Mouse (Mus musculus) limb, embryonic 15.5 days (tissue): ENCODE results near the gene Dcaf17. TPM values are rescaled to one million over a fixed set of nuclear protein-coding genes. Genes with fewer than 3 reads are reported as not detected.
A peak's percentile ranks its signal among the peaks of the same experiment; 100 is the strongest.

Experiments used
- ATAC-seq: fragments of 200-750 bp; cut with Nextera tagmentation; 2 replicates; pipeline ENCODE4 v1.8.0; 2017; ENCODE audit warnings: low read depth, moderate TSS enrichment; ENCODE audit not compliant: insufficient number of reproducible peaks, low FRiP score, low TSS enrichment
- H3K27ac ChIP-seq: fragments of 300-500 bp; sonication (generic); 2 replicates; pipeline ENCODE4 v1.5.1; 2015; ENCODE audit warnings: moderate library complexity, mild to moderate bottlenecking, inconsistent platforms
- H3K27me3 ChIP-seq: fragments of 300-500 bp; sonication (generic); 2 replicates; pipeline ENCODE4 v1.6.1; 2015; ENCODE audit warnings: inconsistent platforms
- H3K36me3 ChIP-seq: fragments of 300-500 bp; sonication (generic); 2 replicates; pipeline ENCODE4 v1.6.1; 2015; ENCODE audit warnings: inconsistent platforms
- H3K4me1 ChIP-seq: fragments of 300-500 bp; sonication (generic); 2 replicates; pipeline ENCODE4 v1.6.1; 2015; ENCODE audit warnings: inconsistent platforms
- H3K4me2 ChIP-seq: fragments of 300-500 bp; sonication (generic); 2 replicates; pipeline ENCODE4 v1.6.1; 2015; ENCODE audit warnings: mild to moderate bottlenecking, inconsistent platforms
- H3K4me3 ChIP-seq: fragments of 300-500 bp; sonication (generic); 2 replicates; pipeline ENCODE4 v1.5.1; 2015; ENCODE audit warnings: mild to moderate bottlenecking, inconsistent platforms
- H3K9ac ChIP-seq: fragments of 300-500 bp; sonication (generic); 2 replicates; pipeline ENCODE4 v1.6.1; 2015; ENCODE audit warnings: inconsistent platforms
- H3K9me3 ChIP-seq: fragments of 300-500 bp; sonication (generic); 2 replicates; pipeline ENCODE4 v1.6.1; 2016; ENCODE audit warnings: inconsistent platforms
- WGBS: fragments of 180-500 bp; shearing (Covaris S2); methylation state at CpG from one replicate; pipeline ENCODE4 v1.1.7; 2015; 5-methylcytosine and 5-hydroxymethylcytosine counted together
- polyA plus RNA-seq: library from polyadenylated mRNA; unstranded; fragments of >200 nt; fragmentation: Nextera tagmentation; extraction: Ambion mirVana; gene quantifications from 2 replicates; pipeline ENCODE4 v1.2.1, GENCODE M21; 2015

The Dcaf17 gene
- polyA plus RNA-seq, 1 experiment from 2014 or later: 29.5 TPM

DNA sequence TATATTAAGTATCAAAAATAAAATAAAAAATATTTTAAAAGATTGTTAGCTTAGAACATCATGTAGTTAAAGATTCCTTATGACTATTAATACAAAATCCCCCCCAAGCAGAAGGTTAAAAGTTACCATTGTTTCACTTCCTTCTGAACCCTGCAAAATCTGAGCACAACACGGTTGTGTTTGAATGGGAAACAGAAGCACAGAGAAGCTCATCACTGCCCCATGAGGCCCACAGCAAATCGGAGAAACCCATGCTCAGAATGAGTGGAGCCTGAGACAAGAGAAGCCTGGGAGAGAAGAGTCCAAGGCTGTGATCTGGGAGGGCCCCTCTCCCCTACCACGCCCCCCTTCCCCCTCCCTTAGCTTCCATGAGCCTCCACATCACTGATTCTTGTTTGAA is 49.6 kb downstream of the Dcaf17 start:
- ATAC-seq: no peak
- Histone ChIP-seq H3K9ac (no peak overlapping the region), H3K27ac (no peak overlapping the region), H3K36me3 (no peaks in the 10 kb centered on the region), H3K4me3 (no peak overlapping the region), H3K9me3 (no peaks in the 10 kb centered on the region), H3K4me1 (peaks cover 6% of the 10 kb centered on the region; the same call in 1 of the 2 replicates), H3K4me2 (no peak overlapping the region), H3K27me3 (no peaks in the 10 kb centered on the region)
- 65% methylated on average over 3 of the region's 3 CpGs for WGBS

DNA sequence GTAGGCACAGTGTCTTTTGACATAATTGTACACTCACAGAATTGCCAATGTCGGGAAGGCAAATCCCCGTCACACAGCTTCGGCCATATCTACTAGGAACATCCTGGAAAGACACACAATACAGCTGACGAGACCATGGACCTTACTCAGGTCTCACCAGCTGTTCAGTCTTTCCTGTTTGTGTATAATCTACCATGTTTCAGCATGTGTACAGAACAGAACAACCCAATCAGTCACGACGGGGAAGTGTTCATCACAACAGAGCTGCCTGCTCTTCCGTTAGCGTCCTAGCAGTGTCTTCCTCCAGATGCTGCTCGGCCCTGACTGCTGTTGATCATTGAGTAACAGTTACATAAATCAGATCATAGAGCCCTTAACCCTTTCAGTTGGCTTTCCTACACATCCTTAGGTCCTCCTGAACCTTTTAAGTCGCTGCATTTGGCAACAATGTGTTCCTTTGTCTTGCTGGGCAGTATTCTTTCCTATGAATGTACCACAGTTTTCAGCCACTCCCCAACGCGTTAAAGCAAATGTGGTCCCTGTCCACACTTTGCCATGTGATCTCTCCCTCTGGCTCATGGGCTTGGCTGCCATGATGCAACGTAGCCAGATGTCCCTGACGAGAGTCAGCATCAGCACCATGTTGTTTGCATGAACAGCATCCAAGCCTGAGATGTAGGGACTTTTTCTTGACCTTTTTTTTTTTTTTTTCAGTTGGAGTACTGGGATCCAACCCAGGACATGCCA is 50.5 kb downstream of the Dcaf17 start:
- H3K27me3 ChIP-seq: no peaks in the 10 kb centered on the region
- H3K9ac ChIP-seq: no peak overlapping the region
- no peaks in the 10 kb centered on the region for H3K36me3 ChIP-seq
- no peak overlapping the region for H3K4me2 ChIP-seq
- WGBS: 79% methylated on average over 14 of the region's 14 CpGs
- H3K27ac ChIP-seq: no peak overlapping the region
- peaks cover 6% of the 10 kb centered on the region; the same call in 1 of the 2 replicates for H3K4me1 ChIP-seq
- H3K4me3 ChIP-seq: no peak overlapping the region
- ATAC-seq: no peak
- no peaks in the 10 kb centered on the region for H3K9me3 ChIP-seq

DNA sequence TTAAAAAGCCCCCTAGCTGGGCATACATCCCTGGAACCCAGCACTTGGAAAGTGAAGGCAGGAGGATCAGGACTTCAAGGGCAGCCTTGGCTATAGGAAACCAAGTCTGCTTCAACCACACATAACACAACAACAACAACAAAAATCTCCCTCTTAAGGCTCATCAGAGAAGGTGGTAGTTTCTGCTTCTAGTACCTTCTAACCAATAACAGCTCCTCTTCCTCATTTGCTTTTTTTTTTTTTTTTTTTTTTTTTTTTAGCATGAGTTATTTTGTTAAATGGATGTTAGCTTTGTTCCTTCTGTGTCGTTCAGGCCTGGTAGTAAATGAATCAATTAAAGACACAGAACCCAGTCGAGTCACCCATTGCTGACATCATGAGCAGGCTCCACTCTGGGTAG is 52.1 kb downstream of the Dcaf17 start:
- no peak overlapping the region for H3K4me3 ChIP-seq
- H3K9me3 ChIP-seq: no peaks in the 10 kb centered on the region

DNA sequence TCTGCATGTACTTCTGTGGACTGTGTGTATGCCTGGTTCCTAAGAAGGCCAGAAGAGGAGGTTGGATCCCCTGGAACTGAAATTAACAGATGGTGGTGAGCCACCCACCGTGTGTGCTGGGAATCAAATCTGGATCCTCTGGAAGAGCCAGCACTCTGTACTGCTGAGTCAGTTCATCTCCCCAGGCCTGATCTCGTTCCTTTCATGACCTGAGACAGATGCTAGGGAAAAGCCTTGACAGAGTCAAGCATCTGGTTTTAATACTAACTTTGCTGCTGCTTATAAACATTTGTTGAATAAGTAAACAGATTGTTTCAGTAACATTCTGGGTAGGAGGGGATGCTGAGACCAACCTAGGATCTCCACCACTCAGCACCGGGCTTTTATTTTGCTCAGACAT is 53.4 kb downstream of the Dcaf17 start:
- no peak overlapping the region for H3K9ac ChIP-seq
- H3K4me2 ChIP-seq: no peak overlapping the region
- H3K9me3 ChIP-seq: no peaks in the 10 kb centered on the region
- no peak overlapping the region for H3K4me3 ChIP-seq
- no peak for ATAC-seq
- no peak overlapping the region for H3K27ac ChIP-seq
- no peaks in the 10 kb centered on the region for H3K4me1 ChIP-seq
- no peaks in the 10 kb centered on the region for H3K27me3 ChIP-seq
- WGBS: 40% methylated on average over 3 of the region's 3 CpGs
- no peaks in the 10 kb centered on the region for H3K36me3 ChIP-seq

More for the DNA sequence above, 52.1 kb downstream of the Dcaf17 start:
- Histone ChIP-seq H3K9ac (no peak overlapping the region), H3K4me2 (no peak overlapping the region), H3K27ac (no peak overlapping the region), H3K4me1 (peaks cover 6% of the 10 kb centered on the region; the same call in 1 of the 2 replicates), H3K27me3 (no peaks in the 10 kb centered on the region), H3K36me3 (no peaks in the 10 kb centered on the region)
- 71% methylated on average over 2 of the region's 2 CpGs for WGBS
- ATAC-seq: no peak

DNA sequence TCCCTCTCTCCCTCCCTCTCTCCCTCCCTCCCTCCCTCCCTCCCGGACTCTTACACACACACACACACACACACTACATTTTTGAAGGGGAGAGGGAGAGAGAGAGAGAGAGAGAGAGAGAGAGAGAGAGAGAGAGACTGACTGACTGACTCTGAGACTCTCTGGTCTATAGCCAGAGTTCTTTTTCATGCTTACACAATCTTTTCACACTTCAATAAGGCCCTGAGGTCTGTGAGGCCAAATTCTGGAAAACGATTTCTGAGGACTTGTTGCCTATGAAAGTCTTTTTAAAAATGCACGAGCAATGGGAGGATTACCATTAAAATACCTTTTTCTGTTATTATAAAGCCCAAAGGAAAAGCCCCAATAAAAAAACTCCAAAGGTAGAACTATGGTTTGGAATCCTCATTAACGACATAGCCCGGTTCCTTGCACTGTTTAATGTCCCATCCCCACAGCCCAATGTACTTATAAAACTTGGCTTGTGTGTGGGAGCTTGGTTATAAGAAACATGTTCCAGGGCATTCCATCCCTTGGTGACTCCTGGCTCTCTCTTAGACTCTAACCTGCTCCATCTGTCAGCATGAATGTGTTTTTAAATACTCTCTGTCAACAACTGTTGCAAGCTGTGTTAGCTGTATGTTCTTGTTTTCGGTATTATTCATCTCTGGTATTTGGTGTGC is 58.5 kb downstream of the Dcaf17 start:
- Histone ChIP-seq H3K4me2 (no peak overlapping the region), H3K27me3 (no peaks in the 10 kb centered on the region), H3K4me3 (no peak overlapping the region), H3K4me1 (peaks cover 16% of the 10 kb centered on the region), H3K27ac (no peak overlapping the region), H3K36me3 (no peaks in the 10 kb centered on the region), H3K9ac (no peak overlapping the region), H3K9me3 (no peaks in the 10 kb centered on the region)
- peak; percentile 55; the same call in 1 of the 2 replicates for ATAC-seq
- WGBS: 31% methylated on average over 5 of the region's 6 CpGs

DNA sequence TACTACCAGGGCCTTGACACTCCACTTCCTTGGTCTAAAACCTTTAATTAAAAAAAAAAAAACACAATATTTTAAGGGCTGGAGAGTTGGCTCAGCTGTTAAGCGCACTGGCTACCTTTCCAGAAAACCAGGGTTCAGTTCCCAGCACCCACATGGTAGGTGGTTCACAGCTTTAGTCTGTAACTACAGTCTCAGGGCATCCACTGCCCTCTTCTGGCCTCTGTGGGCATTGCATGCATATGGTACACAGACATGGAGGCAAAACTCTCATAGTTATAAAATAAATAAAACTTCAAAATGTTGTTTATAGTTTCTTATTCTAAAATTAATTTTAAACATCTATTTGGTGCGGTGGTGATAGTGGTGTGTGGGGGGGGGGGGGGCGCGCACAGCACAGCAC is 61.0 kb downstream of the Dcaf17 start:
- ATAC-seq: no peak
- WGBS: 89% methylated on average over 4 of the region's 4 CpGs
- H3K27ac ChIP-seq: no peak overlapping the region
- no peak overlapping the region for H3K4me3 ChIP-seq
- H3K4me1 ChIP-seq: peaks cover 25% of the 10 kb centered on the region
- H3K27me3 ChIP-seq: no peaks in the 10 kb centered on the region
- no peaks in the 10 kb centered on the region for H3K9me3 ChIP-seq
- no peaks in the 10 kb centered on the region for H3K36me3 ChIP-seq
- no peak overlapping the region for H3K9ac ChIP-seq
- no peak overlapping the region for H3K4me2 ChIP-seq

DNA sequence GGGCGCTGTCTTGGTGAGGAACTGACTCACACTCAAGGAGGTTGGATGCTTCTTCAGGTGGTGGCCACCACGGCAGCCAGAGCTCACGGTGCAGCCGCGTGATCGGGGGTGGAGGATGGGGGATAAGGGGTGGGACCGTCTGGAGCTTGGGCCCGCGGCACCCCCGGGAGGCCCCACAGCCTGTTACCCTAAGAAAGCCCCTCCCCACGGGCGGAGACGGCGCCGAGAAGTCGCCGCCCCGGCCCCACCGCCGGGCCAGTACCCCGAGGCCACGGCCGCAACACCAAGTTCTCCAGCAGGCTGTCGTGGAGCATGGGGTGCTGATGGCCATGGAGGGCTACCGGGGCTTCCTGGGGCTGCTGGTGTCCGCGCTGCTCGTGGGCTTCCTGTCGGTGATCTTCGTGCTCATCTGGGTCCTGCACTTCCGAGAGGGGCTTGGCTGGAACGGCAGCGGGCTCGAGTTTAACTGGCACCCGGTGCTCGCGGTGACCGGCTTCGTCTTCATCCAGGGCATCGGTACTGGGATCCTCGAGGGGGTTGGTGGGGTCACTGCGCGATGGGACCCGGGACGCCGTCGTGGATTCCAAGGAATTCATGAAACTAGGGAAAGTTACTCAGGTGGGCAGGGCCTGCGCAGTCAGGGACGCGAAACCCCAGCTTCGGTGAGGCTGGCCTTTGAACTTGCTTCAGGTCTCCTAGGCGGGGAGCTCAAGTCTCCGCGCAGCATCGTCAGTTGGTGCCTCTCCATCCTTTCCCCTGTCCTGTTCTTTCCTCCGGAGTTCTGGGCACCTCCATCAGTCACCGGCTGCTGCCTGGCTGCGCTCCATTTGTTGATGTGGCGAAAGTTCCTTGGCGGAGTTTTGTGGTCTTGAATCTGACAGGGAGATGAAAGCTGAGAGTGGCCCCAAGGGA is 62.9 kb downstream of the Dcaf17 start, which contains the start of gene Cybrd1:
Gene Cybrd1, plus strand, starts transcription at position 127 of the 912 bp plus-strand sequence.
- WGBS: 2% methylated on average over 60 of the region's 60 CpGs
- H3K9me3 ChIP-seq: no peaks in the 10 kb centered on the region
- H3K36me3 ChIP-seq: no peaks in the 10 kb centered on the region
- peak within 1 kb of the TSS; percentile 47 for H3K27ac ChIP-seq
- no peaks in the 10 kb centered on the region for H3K27me3 ChIP-seq
- peak within 1 kb of the TSS; percentile 84 for H3K4me2 ChIP-seq
- peaks cover 37% of the 10 kb centered on the region for H3K4me1 ChIP-seq
- H3K4me3 ChIP-seq: peak within 1 kb of the TSS; percentile 62
- ATAC-seq: peak; percentile 68
- peak within 1 kb of the TSS; percentile 63 for H3K9ac ChIP-seq

DNA sequence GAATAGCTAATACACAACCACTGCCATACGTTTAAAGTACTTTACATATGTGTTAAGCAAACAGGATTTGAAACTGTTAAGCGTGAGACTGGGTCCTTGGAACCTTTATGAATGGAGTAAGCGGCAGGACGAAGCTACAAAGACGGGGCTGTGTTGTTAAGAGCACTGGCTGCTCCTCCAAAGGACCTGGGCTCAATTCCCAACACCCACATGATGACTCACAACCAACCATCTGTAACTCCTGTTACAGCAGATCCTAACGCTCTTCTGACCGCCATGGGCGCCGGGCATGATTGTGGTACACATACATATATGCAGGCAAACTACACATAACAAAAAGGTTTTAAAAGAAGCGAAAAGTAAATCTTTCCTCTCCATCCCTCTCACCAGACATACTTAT is 65.7 kb downstream of the Dcaf17 start:
- Histone ChIP-seq H3K27me3 (no peaks in the 10 kb centered on the region), H3K36me3 (no peaks in the 10 kb centered on the region), H3K4me3 (no peak overlapping the region), H3K9ac (no peak overlapping the region), H3K4me2 (no peak overlapping the region), H3K4me1 (peaks cover 35% of the 10 kb centered on the region), H3K9me3 (no peaks in the 10 kb centered on the region), H3K27ac (0 out of 2 replicates have a peak overlapping the region, but pooled peaks have one; percentile 7)
- 77% methylated on average over 10 of the region's 10 CpGs for WGBS
- no peak for ATAC-seq

DNA sequence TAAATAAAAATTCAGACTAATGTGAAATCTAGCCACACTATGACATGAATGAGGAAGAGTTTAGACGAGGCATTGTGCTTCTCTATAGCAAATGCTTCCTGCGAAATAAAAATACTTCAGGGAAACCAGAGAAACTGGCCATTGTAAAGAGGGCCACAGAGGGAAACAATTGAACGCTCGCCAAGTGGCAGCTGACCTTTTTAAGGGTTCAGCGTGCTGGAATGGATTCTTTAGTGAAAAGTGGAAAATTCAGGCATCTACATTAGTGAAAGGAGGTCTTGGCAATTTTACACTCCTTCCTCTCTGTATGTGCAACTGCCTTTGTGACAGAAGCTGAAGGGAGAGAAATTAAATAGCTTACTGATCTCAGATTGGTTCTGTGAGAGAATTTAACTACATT is 66.3 kb downstream of the Dcaf17 start:
- no peaks in the 10 kb centered on the region for H3K9me3 ChIP-seq
- peak overlapping the region; percentile 33; the same call in 1 of the 2 replicates for H3K27ac ChIP-seq
- H3K9ac ChIP-seq: no peak overlapping the region
- no peak overlapping the region for H3K4me2 ChIP-seq
- no peak overlapping the region for H3K4me3 ChIP-seq
- ATAC-seq: no peak
- H3K27me3 ChIP-seq: no peaks in the 10 kb centered on the region
- peaks cover 35% of the 10 kb centered on the region for H3K4me1 ChIP-seq
- no peaks in the 10 kb centered on the region for H3K36me3 ChIP-seq
- WGBS: 33% methylated on average over 5 of the region's 5 CpGs

DNA sequence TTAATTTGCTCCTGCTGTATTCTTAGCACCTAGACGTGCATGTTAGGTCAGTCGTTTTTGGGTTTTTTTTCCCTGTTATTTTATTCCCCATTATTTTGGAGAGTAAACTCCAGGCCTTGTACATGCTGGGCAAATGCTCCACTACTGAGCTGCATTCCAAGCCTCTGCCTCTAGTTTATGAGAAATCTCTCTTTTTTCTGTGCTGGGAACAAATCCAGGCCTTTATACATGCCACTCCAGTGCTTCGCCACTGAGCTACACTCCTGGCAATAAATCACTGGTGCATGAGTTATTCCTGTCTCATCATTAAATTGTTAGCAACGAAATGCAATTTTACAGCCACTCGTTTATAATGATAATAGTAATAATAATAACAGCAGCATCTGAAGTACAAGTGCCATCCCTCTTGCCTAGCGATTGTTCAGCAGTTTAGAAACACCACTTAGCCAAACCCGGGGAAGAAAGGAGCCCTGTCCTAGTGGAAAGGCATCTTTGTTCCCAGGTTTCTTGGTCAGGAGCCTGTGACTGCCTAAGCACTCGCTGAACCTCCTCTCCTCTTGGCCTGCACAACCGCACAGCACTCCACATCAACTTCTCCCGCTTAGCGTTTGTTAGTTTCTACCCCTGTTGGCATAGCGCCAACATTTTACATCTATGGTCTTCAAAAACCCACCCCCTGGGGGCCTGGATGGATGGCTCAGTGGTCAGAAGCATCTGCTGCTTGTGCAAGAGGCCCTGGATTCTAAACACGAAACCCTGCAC is 67.3 kb downstream of the Dcaf17 start:
- Histone ChIP-seq H3K27ac (peak overlapping the region; percentile 57), H3K9me3 (no peaks in the 10 kb centered on the region), H3K4me1 (peaks cover 34% of the 10 kb centered on the region), H3K9ac (no peak overlapping the region), H3K4me2 (no peak overlapping the region), H3K4me3 (no peak overlapping the region), H3K27me3 (no peaks in the 10 kb centered on the region), H3K36me3 (no peaks in the 10 kb centered on the region)
- WGBS: 47% methylated on average over 13 of the region's 13 CpGs
- no peak for ATAC-seq

DNA sequence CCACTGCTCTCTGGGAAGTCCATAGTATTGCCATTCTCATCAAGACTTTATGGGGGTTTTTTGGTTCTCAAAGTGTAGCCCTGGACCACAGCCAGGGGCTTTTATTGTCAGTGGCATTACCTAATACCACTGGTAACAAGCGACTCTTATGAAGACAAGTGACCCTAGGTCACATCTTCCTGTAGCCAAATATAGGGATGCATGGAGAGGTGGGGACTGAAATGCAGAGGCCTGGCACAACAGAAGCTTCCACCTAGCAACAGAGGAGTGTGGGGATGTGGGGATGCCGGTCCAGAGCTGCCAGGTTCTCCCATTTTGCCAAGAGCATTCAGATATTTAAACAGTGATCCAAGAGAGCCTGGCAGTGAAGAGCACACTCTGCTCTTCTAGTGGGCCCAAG is 68.5 kb downstream of the Dcaf17 start:
- WGBS: 33% methylated on average over 2 of the region's 2 CpGs
- no peaks in the 10 kb centered on the region for H3K9me3 ChIP-seq

More for the DNA sequence above, 68.5 kb downstream of the Dcaf17 start:
- no peak for ATAC-seq
- peaks cover 24% of the 10 kb centered on the region for H3K4me1 ChIP-seq
- H3K36me3 ChIP-seq: no peaks in the 10 kb centered on the region
- H3K4me2 ChIP-seq: no peak overlapping the region
- no peak overlapping the region for H3K4me3 ChIP-seq
- H3K27me3 ChIP-seq: no peaks in the 10 kb centered on the region
- no peak overlapping the region for H3K27ac ChIP-seq
- no peak overlapping the region for H3K9ac ChIP-seq
